Mouse (Mus musculus): ENCODE measurements at regions not wholly inside any gene's neighbourhood (a gene's known extent, or its start where the extent isn't known, plus 50 kb on each side); places are given as distances from the start of the nearest gene placed in this dataset.
A peak's percentile ranks its signal among the peaks of the same experiment; 100 is the strongest.

DNA sequence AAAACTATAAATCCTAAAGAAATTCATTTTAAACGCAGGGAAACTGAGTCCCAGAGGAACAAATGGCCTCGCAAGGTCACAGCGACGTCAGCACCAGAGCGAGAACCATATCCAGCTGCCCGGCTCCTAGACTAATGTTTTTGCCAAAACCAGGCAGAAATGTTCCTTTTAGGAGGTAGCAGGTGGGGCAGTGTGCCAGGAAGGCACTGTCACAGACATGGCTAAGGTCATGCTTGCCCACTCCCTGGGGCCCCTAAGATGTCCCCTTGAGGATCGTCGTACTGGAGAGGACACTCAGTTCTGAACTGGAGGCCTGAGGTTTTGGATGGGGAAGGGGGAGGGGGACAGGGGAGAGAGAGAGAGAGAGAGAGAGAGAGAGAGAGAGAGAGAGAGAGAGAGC lies 69.7 kb upstream of the 1600014C23Rik start:
- ATAC-seq (ENCODE audit: insufficient read depth, low read depth) (no peak), DNase-seq (ENCODE audit: low spot score) (no peak)
- H3K9me3 ChIP-seq (replicated peaks; ENCODE audit: control insufficient read depth, low read length): peaks cover 5% of the 10 kb centered on the region; the same call in 1 of the 2 replicates
- H3K36me3 ChIP-seq (replicated peaks; ENCODE audit: control insufficient read depth, insufficient read depth, low read length): no peaks in the 10 kb centered on the region
- peaks cover 56% of the 10 kb centered on the region for H3K27me3 ChIP-seq (ENCODE audit: control insufficient read depth, insufficient read depth, low read length)
- H3K4me1 ChIP-seq (ENCODE audit: control insufficient read depth, insufficient read depth): peaks cover 28% of the 10 kb centered on the region
- no peak overlapping the region for H3K27ac ChIP-seq (ENCODE audit: low read depth)
- H3K4me2 ChIP-seq (ENCODE audit: low read depth, low read length): no peak overlapping the region
- TF ChIP-seq CTCF (IDR thresholded peaks at IDR 0.05; ENCODE audit: low read depth) (no peak), EP300 (IDR thresholded peaks at IDR 0.05; ENCODE audit: low read depth) (no peak)
- H3K4me3 ChIP-seq (ENCODE audit: low read depth, low read length): no peak overlapping the region
- no peak overlapping the region for H3K9ac ChIP-seq (replicated peaks; ENCODE audit: low read depth, low read length)
- WGBS: 82% methylated on average over 8 of the region's 8 CpGs

DNA sequence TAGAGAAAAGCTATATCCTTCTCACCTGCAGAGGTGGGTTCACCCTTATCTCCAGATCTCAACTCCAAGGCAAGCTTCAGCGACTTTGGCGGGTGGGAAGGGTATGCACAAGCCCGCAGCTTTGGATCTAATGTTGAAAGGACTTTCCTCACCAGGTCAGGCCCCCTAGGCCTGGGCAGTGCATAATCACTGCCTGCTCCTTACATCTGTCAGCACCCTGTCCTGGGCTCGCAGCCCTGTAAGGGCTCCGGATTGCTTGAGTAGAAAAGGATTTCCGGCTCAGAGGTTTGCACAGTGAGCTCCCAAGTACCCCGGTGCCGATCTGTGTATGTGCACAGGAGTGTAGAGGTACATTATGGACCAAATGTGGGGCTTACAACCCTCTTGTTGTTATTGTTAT lies 68.8 kb upstream of the 1600014C23Rik start:
- WGBS: 33% methylated on average over 8 of the region's 8 CpGs
- Histone ChIP-seq H3K36me3 (replicated peaks; ENCODE audit: control insufficient read depth, insufficient read depth, low read length) (no peaks in the 10 kb centered on the region), H3K27me3 (ENCODE audit: control insufficient read depth, insufficient read depth, low read length) (peaks cover 47% of the 10 kb centered on the region), H3K4me1 (ENCODE audit: control insufficient read depth, insufficient read depth) (peaks cover 28% of the 10 kb centered on the region), H3K27ac (ENCODE audit: low read depth) (no peak overlapping the region), H3K9me3 (replicated peaks; ENCODE audit: control insufficient read depth, low read length) (peaks cover 5% of the 10 kb centered on the region; the same call in 1 of the 2 replicates), H3K4me2 (ENCODE audit: low read depth, low read length) (0 out of 2 replicates have a peak overlapping the region, but pooled peaks have one; percentile 1), H3K9ac (replicated peaks; ENCODE audit: low read depth, low read length) (no peak overlapping the region), H3K4me3 (ENCODE audit: low read depth, low read length) (no peak overlapping the region)
- peak; percentile 85 for ATAC-seq (ENCODE audit: insufficient read depth, low read depth)
- TF ChIP-seq CTCF (IDR thresholded peaks at IDR 0.05; ENCODE audit: low read depth) (no peak), EP300 (IDR thresholded peaks at IDR 0.05; ENCODE audit: low read depth) (peak; percentile 55; the same call in 1 of the 2 replicates)
- peak; percentile 75 for DNase-seq (ENCODE audit: low spot score)

DNA sequence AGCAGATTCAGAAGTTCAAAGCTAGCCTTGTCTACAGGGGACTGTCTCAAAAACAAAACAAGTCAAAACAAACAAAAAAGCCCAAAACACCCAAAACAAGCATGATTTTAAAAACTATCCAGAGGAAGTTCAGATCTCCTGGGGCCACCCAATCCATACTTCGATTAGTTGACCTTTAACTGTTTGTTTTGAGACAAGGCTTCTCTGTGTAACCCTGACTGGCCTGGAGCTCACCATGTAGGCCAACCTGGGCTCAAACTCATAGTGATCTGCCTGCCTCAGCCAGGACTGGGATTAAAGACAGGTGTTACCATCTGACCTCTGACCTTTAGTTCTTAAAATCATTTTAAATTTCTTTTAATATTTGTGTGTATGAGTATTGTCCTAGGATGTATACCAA lies 66.1 kb upstream of the 1600014C23Rik start:
- Histone ChIP-seq H3K36me3 (replicated peaks; ENCODE audit: control insufficient read depth, insufficient read depth, low read length) (no peaks in the 10 kb centered on the region), H3K9me3 (replicated peaks; ENCODE audit: control insufficient read depth, low read length) (peaks cover 5% of the 10 kb centered on the region; the same call in 1 of the 2 replicates), H3K4me3 (ENCODE audit: low read depth, low read length) (no peak overlapping the region), H3K27ac (ENCODE audit: low read depth) (no peak overlapping the region), H3K4me2 (ENCODE audit: low read depth, low read length) (no peak overlapping the region), H3K4me1 (ENCODE audit: control insufficient read depth, insufficient read depth) (peaks cover 28% of the 10 kb centered on the region), H3K9ac (replicated peaks; ENCODE audit: low read depth, low read length) (no peak overlapping the region), H3K27me3 (ENCODE audit: control insufficient read depth, insufficient read depth, low read length) (peaks cover 25% of the 10 kb centered on the region)
- DNase-seq (ENCODE audit: low spot score) (no peak), ATAC-seq (ENCODE audit: insufficient read depth, low read depth) (no peak)
- TF ChIP-seq EP300 (IDR thresholded peaks at IDR 0.05; ENCODE audit: low read depth): no peak
- TF ChIP-seq CTCF (IDR thresholded peaks at IDR 0.05; ENCODE audit: low read depth): no peak
- WGBS: 92% methylated on average over 1 of the region's 1 CpGs

DNA sequence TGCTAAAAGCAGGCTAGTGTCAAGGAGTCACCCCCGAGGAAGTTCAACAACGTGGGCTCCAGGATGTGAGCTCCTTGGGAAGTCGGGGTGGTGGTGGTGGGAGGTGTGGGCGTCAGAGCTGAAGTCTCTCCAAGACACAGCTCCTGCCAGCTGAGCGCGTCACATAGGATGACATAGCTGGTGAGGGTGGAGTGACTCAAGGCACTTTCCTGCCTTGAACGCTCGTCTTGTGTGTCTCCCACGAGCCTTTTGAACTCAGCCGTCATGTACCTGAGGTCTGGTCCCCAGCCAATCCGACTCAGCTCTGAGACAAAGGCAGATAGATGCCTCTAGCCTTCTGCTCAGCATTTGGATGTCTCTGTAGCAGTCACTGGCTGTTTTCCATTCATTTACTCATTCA lies 65.4 kb upstream of the 1600014C23Rik start:
- Histone ChIP-seq H3K4me3 (ENCODE audit: low read depth, low read length) (no peak overlapping the region), H3K4me2 (ENCODE audit: low read depth, low read length) (no peak overlapping the region), H3K9me3 (replicated peaks; ENCODE audit: control insufficient read depth, low read length) (peaks cover 5% of the 10 kb centered on the region; the same call in 1 of the 2 replicates), H3K27me3 (ENCODE audit: control insufficient read depth, insufficient read depth, low read length) (peaks cover 17% of the 10 kb centered on the region; the same call in 1 of the 2 replicates), H3K4me1 (ENCODE audit: control insufficient read depth, insufficient read depth) (peaks cover 24% of the 10 kb centered on the region), H3K9ac (replicated peaks; ENCODE audit: low read depth, low read length) (no peak overlapping the region), H3K36me3 (replicated peaks; ENCODE audit: control insufficient read depth, insufficient read depth, low read length) (no peaks in the 10 kb centered on the region), H3K27ac (ENCODE audit: low read depth) (no peak overlapping the region)
- 50% methylated on average over 11 of the region's 11 CpGs for WGBS
- DNase-seq (ENCODE audit: low spot score) (no peak), ATAC-seq (ENCODE audit: insufficient read depth, low read depth) (no peak)
- no peak for TF ChIP-seq CTCF (IDR thresholded peaks at IDR 0.05; ENCODE audit: low read depth)
- no peak for TF ChIP-seq EP300 (IDR thresholded peaks at IDR 0.05; ENCODE audit: low read depth)

DNA sequence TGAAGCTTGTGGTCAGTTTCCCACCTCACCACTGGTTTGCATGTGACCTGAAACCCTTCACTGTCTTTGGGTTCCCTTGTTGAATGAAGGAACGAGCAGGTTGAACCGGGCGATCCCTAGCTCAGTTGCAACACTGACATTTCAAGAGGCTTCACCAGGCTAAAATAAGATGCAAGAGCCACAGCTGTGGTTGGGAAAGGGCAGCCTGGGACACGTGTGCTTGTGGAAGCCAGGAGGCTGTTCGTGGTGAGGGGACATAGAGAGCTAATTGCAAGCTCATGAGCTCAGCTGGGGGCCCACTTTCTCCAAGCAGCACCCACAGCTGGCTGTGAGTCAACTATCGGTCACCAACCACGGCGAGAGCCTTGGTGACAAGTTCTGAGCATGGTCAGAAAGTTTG lies 64.8 kb upstream of the 1600014C23Rik start:
- peaks cover 20% of the 10 kb centered on the region; the same call in 1 of the 2 replicates for H3K4me1 ChIP-seq (ENCODE audit: control insufficient read depth, insufficient read depth)
- no peak overlapping the region for H3K27ac ChIP-seq (ENCODE audit: low read depth)
- no peak for ATAC-seq (ENCODE audit: insufficient read depth, low read depth)
- H3K9ac ChIP-seq (replicated peaks; ENCODE audit: low read depth, low read length): no peak overlapping the region
- peaks cover 12% of the 10 kb centered on the region; the same call in 1 of the 2 replicates for H3K27me3 ChIP-seq (ENCODE audit: control insufficient read depth, insufficient read depth, low read length)
- H3K4me3 ChIP-seq (ENCODE audit: low read depth, low read length): no peak overlapping the region
- H3K9me3 ChIP-seq (replicated peaks; ENCODE audit: control insufficient read depth, low read length): peaks cover 5% of the 10 kb centered on the region; the same call in 1 of the 2 replicates
- WGBS: 48% methylated on average over 8 of the region's 8 CpGs
- TF ChIP-seq CTCF (IDR thresholded peaks at IDR 0.05; ENCODE audit: low read depth) (no peak), EP300 (IDR thresholded peaks at IDR 0.05; ENCODE audit: low read depth) (no peak)
- no peak for DNase-seq (ENCODE audit: low spot score)
- no peak overlapping the region for H3K4me2 ChIP-seq (ENCODE audit: low read depth, low read length)
- H3K36me3 ChIP-seq (replicated peaks; ENCODE audit: control insufficient read depth, insufficient read depth, low read length): no peaks in the 10 kb centered on the region

DNA sequence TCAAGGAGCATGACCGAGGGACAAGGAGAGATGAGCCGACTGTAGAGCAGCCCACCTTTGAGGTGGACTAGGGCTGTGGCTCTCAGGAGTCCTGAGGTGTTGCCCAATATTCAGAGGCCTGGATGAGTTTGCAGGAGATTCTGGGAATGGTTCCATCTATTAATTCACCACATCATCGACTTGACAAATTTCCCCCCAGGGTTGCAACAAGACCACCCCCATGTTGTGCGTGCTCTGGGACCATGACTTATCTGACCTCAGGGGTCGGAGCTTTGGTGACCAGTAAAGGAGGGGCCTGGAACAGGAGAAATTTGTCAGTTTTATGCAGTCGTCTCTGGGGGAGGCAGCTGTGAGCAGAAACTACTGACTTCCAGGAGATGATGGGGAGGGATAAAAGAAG lies 63.5 kb upstream of the 1600014C23Rik start:
- H3K4me2 ChIP-seq (ENCODE audit: low read depth, low read length): no peak overlapping the region
- TF ChIP-seq EP300 (IDR thresholded peaks at IDR 0.05; ENCODE audit: low read depth): no peak
- no peak for TF ChIP-seq CTCF (IDR thresholded peaks at IDR 0.05; ENCODE audit: low read depth)
- no peak for DNase-seq (ENCODE audit: low spot score)
- no peak for ATAC-seq (ENCODE audit: insufficient read depth, low read depth)
- peaks cover 10% of the 10 kb centered on the region; the same call in 1 of the 2 replicates for H3K4me1 ChIP-seq (ENCODE audit: control insufficient read depth, insufficient read depth)
- WGBS: 75% methylated on average over 6 of the region's 6 CpGs
- peaks cover 10% of the 10 kb centered on the region; the same call in 1 of the 2 replicates for H3K27me3 ChIP-seq (ENCODE audit: control insufficient read depth, insufficient read depth, low read length)
- no peak overlapping the region for H3K4me3 ChIP-seq (ENCODE audit: low read depth, low read length)
- H3K27ac ChIP-seq (ENCODE audit: low read depth): no peak overlapping the region
- no peak overlapping the region for H3K9ac ChIP-seq (replicated peaks; ENCODE audit: low read depth, low read length)
- H3K36me3 ChIP-seq (replicated peaks; ENCODE audit: control insufficient read depth, insufficient read depth, low read length): no peaks in the 10 kb centered on the region
- peaks cover 5% of the 10 kb centered on the region; the same call in 1 of the 2 replicates for H3K9me3 ChIP-seq (replicated peaks; ENCODE audit: control insufficient read depth, low read length)

Measured in heart, postnatal 0 days (tissue).